Mouse (Mus musculus): Measurements from ENCODE around the gene Casq2.
"Not testable (repeated sequence)": the region's sequence is repeated elsewhere in the genome, so short reads cannot be mapped to it uniquely, and the experiment has no call there.

The Casq2 gene

DNA sequence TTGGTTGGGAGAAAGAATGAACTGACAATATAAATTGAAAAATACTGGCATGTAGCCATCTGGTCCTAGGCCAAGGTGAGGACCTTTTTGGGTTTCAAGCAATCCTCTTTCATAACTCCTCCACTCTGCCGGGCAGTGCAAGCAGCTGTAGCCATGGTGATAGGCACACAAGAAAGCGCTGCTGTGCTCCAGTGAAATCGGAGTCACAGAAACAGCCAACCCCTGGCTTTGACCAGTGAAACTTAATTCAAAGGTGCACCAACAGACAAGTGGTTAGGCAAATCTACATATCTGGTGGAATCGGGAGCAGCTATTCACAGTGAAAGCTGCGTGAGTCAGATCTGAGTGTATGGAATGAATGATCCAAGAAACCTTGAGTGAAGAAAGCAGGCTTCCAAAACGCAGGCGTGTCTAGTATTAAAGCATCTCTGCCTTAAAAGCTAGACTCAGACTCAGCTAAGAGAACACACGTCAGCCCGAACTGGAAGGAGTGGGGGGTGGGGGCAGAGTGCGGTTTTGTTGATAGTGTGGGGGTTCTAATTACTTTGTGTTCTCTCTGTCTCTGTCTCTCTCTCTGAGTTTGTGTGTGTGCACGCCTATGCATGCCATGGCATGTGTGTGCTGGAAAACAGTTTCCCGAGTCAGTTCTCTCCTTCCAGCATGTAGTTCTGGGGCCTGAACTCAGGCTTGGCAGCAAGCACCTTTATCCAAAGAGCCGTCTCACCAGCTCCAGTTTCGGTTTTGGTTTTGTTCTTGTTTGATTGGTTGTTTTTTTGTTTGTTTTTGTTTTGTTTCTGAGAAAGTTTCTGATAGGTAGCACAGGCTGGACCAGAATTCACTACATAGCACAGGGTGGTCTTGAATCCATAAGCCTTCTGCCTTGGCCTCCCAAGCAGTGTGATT, 73.5 kb downstream of the Casq2 start:
- no peak for DNase-seq (ENCODE audit: extremely low read depth, insufficient read length, low spot score)

DNA sequence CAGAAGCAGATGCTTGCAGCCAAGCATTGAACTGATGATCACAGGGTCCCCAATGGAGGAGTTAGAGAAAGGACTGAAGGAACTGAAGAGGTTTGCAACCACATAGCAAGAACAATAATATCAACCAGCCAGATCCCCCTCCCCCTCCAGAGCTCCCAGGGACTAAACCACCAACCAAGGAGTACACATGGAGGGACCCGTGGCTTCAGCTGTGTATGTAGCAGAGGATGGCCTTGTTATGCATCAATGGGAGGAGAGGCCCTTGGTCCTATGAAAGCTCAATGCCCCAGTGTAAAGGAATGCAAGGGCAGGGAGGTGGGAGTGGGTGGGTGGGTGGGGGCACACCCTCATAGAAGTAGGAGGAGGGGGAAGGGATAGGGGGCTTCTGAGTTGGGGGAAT, 77.6 kb downstream of the Casq2 start:
- not testable (repeated sequence) for DNase-seq (ENCODE audit: extremely low read depth, insufficient read length, low spot score)

DNA sequence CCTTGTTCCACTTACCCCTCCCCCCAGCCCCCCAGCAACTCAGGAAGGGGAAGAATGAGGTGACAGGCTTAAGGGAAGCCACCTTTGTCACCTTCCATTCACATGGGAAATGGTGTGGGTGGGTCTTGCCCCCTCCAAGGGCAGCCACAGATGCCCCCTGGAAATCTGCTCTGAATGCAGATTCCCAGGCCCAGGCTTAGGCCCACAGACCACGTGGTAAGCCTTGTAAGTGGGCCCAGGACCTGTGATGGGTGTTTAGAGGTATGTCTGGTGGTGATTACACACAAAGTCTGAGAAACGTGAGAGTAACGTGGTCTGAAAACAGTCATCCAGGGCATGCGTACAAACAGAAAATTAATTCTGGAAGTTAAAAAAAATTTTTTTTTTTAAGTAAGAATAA, 78.7 kb downstream of the Casq2 start:
- no peak for DNase-seq (ENCODE audit: extremely low read depth, insufficient read length, low spot score)

DNA sequence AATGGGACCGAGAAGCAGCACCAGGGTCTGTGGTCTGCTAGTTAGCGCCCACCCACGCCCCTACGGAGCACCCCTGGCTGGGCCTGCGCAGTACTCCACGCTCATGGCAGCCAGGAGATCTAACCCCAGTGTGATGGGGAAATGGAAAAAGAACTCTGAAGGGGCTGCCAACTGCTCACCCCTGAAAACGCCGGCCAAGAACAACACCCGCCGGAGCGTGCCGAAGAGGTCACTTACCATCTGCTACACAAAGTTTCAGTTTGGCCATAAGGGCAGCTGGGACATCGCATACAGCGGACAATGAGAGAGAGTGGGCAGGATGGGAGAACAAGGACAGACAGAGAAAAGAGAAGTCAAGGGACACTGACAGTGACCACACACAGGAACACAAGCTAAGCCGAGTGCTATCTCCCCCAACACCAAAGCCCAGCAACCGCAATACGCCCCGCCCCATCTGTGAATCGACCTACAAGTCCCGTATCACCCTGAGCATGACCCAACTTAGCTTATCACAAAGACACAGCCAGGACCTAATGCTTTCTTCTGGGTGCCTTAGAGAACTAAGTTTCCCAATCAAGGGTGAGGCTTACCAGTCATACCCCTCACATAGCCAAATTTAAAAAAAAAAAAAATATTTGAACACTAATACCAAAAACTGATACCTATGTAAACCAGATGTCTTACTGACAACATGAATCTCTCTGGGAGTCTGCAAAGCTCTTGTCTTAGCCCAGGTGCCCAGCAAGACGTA, 79.5 kb downstream of the Casq2 start:
- no peak for DNase-seq (ENCODE audit: extremely low read depth, insufficient read length, low spot score)

DNA sequence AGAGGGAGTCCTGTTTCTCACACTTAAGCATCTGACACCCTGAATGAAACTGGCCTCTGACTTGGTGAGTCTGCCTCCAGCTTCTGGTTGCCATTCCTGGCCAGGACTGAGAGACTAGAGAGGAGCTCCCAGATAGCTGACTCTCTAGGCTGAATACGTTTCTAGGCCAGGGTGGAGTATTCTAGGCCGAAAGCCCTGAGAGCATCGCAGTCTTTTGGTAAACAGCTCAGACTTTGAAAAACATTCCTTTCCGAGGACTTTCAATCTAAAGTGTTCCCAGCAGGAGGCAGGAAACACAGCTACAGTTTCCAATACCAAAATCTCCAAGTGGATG, 80.0 kb downstream of the Casq2 start:
- DNase-seq (ENCODE audit: extremely low read depth, insufficient read length, low spot score): no peak

DNA sequence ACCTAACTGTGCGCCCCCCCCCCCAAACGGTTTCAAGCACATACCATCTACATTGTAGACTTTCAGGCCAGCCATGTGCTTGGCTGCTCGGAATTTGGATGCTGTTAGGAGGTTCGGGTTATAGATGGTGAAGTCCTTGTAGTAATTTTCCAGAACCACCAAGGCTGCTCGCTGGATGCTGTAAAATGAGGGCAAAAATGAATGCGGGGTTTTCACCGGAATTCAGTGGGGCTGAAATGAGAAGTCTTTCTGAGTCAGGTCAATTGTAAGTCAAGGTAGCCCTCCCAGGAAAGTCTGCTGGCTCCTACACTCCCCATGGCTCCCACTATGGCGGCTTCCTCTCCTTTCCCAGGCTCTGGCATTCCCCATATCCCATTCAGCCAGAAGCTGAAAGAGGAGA, 80.6 kb downstream of the Casq2 start:
- DNase-seq (ENCODE audit: extremely low read depth, insufficient read length, low spot score): no peak

DNA sequence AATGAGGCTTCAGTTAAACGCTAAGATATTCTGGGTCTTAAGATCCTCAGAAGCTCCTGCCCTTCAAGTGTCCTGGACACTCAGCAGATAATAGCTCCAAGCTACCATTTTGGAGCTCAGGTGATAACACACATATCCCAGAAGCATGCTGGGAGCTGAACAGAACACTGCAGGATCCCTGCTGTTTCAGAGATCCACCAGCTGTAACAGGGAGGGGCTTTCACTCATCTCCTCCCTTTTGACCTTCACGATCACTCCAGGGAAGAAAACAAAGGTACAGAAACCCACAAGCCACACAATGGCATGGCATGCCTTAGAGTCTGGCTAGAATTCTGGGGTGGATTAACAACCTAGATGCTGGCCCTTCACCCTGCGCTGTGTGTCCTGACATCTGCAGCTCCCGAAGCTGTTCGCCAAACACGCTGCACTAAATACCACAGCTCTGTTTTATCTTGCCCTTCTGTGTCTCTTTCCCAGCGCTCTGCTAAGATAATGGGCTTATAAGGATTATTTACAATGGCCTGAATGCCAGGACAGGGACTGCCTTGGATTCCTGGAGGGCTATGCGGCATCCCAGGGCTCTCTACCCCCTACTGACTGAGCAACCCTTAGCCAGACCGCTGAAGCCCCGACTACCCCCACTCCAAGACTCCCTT, 81.5 kb downstream of the Casq2 start:
- no peak for DNase-seq (ENCODE audit: extremely low read depth, insufficient read length, low spot score)

DNA sequence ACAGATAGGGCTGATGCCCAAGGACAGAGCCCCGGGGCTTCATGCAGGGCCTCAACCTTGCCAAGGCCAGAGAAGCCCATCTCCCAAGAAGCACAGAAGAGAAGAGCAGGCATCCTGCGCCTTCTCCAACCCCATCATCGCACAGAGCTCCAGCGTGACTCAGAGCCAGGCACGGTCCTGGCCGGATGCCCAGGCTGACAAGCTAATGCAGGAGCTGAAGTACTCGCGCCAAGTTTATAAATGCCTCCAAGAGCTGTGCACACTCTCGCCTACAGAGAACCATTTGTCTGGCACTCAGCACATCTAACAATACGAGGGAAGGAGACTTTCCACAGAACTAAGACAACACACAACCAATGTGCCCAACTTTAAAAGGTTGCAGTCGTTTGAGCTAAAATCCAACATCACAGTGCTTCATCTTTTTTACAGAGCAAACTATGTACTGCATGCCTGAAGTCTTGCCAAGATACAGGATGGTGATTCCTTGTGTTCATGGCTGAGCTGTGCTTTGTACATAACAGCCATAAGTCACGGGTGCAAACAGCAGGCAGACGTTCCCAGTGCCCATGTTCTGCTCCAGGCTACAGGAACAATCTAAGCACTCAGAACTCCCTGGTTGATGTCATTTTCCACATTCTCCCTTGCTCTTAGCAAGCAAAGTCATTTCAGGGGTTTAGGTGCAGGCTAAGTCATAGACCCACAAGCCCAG, 83.1 kb downstream of the Casq2 start:
- DNase-seq (ENCODE audit: extremely low read depth, insufficient read length, low spot score): peak; percentile 88

DNA sequence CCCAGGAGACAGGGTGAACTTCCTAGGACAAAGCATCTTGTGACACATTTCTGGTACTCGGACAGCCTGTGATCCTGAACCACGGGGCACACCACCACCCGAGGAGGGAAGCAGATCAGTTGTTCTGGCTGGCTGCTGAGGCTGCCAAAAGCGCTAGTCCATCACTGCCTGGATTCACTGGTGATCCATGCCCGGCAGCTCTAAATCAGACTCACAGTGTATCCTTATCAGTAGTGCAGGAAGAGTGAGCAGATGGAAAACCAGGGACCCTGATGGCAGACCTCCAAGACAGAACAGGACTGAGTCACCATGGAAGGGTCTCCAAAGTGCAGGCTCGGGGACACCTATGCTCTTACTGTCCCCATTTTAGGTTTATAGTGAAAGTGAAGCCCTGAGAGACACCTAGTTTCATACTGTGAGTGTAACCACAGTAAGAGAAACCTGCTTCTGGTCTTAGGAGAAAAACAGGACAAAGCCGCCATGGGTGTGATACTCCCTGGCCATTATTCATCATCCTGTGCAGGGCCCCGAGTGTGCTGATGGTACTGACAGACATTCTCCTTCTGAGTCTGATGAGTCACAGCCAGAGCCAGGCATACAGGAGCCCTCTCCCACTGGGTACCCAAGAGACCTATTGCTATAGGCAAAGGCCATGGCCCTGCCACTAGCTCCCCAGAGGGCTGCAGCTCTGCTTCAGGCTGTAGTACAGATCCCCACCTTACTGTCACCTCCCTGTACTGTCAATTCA, 88.1 kb downstream of the Casq2 start:
- DNase-seq (ENCODE audit: extremely low read depth, insufficient read length, low spot score): no peak

DNA sequence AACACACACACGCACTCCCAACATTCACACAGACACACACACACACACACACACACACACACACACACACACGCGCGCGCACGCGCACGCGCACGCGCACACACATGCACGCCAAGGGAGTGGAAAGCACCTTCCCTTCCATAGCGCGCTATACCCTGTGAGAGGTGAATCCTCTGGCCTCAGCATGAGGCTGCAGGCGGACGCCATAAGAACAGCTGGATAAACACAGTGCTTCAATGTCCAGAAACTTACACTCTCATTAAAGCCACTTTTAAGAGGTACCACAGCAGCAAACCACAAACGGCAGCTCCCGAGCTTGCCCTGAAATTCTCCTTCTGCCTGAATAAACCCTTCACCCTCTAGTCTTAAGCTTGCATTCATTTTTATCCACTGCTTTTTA, 89.5 kb downstream of the Casq2 start:
- no peak for DNase-seq (ENCODE audit: extremely low read depth, insufficient read length, low spot score)

DNA sequence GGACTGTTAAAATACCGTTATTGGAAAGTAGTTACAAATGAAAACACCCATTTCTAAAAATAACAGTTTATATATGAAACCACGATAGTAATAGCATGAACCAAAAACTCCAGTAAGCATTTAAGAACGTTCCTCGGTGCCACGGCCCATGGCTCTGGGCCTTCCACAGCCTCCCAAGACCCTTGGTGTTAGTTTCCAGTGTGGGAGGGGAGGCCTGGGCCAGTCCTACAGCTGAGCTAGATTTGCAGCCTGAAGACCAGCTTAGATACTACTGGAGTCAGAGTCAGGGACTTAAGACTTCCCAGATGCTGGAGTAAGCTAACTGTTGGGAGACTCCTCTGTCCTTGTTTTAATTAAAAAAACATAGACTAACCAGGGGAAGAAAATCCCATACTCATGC, 89.9 kb downstream of the Casq2 start:
- DNase-seq (ENCODE audit: extremely low read depth, insufficient read length, low spot score): no peak

DNA sequence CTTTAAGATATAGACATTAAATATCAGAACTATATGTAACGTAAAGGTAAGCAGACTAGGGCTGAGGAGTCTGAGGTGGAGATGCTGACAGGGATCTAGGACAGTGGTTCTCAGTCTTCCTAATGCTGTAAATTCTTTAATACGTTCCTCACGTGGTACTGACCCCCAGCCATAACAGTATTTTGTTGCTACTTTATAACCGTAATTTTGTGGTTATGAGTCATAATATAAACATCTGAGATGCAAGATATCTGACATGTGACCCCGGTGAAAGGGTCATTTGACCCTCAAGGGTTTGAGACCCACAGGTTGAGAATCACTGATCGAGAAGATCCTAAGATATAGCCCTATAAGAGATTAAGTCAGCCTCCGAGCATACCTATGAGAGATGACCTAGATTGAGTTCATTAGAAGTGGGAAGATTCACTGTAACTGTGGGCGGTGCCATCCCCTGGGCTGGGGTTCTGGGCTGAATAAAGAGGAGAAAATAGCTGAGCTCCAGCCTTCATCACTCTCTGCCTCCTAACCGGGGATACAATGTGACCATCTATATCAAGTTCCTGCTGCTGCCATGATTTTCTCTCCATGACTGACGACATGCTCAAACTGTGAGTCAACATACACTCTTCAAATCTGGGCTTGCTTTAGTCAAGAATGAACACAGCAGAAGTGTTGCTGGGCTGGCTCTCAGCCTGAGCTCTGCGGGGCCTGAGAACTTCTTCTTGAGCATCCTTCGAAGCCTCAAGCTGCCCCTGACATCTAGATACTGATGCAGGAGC, 91.8 kb downstream of the Casq2 start:
- DNase-seq (ENCODE audit: extremely low read depth, insufficient read length, low spot score): no peak

DNA sequence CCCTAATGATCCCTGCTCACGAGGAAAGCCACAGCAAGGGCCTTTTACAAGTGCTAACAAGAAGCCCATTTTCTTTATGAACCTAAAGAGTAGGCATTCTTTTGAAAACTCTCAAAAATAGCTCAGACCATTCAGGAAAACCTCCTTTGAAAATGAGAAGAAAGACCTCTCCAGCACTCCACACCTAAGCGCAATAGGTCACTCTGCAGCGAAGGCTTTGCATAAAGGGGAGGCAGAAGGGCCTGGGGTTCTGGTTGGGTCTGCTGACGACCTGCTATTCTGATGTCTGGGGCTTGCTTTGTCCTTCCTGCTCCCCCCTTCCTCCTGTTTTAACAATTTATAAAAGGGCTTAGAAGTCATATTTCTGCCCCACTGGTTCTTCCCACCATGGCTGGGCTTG, 93.7 kb downstream of the Casq2 start:
- DNase-seq (ENCODE audit: extremely low read depth, insufficient read length, low spot score): no peak

DNA sequence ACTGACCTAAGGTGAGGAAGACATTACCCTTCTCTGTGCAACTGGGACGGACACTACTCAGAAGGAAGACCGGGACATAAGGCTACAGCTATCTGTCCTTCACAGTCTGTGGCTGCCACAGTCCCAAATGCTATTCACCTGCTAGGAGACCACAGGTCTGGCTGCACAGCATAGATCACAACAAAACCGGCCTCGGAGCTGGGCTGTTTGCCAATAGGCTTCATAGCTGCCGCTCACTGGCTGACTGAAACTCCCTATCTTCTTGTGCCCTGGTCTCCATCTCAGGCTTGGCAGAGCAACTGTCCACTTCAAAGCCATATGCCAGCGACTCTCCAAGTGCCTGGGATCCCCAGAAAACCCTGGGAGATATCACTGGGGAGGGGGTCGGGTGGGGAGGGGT, 94.5 kb downstream of the Casq2 start:
- no peak for DNase-seq (ENCODE audit: extremely low read depth, insufficient read length, low spot score)

DNA sequence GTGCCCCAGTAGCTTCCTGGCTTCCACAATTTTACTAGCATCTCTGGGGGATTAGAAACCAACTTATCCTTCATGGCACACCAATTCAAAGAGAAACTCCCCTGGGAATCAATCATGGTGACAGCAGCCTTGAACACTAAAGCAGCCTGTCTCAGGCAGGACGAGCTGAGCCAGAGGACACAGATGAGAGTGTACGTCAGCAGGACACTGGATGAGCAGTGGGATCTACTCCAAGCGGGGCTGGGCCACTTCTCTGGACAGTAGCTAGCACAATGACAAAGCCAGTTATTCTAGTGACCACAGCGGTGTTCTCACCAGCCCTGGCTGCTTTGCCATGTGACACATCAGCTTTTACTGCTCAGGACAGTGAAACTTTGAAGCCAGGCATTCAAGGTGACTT, 95.0 kb downstream of the Casq2 start:
- no peak for DNase-seq (ENCODE audit: extremely low read depth, insufficient read length, low spot score)

DNA sequence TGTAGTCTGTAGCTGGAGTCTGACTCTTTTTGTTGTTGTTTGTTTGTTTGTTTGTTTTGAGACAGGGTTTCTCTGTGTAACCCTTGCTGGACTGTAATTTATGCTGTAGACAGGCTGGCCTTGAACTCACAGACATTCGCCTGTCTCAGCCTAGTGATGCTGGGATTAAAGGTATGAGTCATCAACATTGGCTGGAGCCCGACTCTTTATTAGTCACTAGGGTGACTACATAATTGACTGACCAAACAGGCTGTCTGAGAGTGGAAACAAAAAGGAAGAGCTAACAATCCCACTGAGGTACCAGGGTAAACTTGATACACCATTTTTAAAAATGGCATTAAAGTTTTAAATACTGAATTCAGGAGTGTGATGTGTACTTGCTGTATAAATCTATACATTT, 96.4 kb downstream of the Casq2 start:
- DNase-seq (ENCODE audit: extremely low read depth, insufficient read length, low spot score): no peak

DNA sequence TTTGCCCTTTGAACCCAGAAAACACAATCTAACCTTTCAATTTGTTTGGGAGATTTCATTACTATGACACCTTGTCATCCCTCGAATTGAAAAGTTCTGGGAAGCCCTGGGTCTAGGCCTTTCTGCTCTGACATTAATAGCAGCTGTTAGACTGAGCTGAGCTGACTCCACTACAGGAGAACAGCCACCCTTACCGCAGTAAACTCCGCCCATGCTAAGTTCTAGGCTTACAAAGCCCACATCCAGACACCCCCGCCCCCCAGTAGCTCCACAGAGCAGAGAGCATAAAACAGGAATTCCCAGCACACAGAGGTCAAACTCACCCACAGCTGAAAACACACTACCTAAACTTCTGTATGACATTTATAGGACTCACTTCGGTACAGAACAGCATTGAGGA, 98.5 kb downstream of the Casq2 start:
- DNase-seq (ENCODE audit: extremely low read depth, insufficient read length, low spot score): no peak

DNA sequence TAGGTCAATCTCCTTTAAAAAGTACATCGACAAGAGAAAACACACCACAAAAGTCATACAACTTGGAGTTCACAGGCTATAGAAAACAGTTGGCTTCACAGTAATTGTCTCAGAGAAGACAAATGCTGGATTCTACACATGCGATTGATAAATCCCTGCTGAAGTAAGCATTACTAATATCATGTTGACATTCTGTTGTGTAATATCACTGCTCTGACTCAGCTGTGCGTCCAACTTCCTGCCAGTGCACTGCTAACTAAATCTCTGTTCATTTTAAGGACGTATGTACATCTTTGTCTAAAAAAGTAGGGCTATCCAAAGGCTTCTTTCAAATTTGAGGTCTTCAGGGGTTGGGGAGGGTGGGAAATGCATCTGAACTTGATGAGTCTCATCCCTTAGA, 101.2 kb downstream of the Casq2 start:
- DNase-seq (ENCODE audit: extremely low read depth, insufficient read length, low spot score): no peak

DNA sequence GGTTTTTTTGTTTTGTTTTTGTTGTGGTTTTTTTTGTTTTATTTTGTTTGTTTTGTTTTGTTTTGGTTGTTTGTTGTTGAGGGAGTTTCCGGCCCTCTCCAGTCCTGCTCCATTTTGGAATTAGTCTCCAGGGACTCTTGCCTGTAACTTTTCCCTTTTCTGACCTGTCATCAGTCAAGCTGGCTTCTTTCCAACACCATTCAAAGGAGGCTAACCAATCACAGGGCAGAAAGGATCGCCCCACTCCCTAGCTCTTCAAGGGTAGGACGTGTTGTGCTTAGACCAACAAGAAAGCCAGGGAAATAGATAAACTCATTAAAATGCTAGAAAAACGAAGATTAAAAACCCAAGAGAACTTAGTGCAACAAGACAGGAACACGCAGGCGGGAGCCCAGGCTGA, 102.8 kb downstream of the Casq2 start:
- no peak for DNase-seq (ENCODE audit: extremely low read depth, insufficient read length, low spot score)

DNA sequence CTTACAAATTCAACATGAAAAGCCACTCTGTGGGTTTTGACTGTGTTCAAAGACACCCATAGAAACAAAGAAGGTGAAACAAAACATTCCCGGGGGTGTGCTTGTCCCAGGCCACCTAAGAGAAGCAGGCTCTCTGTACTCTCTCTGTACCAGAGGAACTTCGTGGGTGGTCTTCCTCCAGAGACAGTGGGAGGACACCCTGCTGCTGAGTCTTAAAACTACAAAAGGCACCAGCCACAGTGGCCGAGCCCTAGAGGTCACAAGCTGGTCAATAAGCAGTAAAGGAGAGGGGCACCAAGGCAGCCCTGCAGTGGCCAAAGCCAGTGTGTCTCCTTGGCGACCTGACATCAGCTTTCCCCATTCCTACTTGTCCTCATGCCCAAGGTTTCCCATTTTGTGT, 103.8 kb downstream of the Casq2 start:
- DNase-seq (ENCODE audit: extremely low read depth, insufficient read length, low spot score): no peak

Data from 3134 (cell line).